Mouse (Mus musculus): ENCODE data around the gene Lamtor3. TPM values are rescaled to one million over a fixed set of nuclear protein-coding genes. Genes with fewer than 3 reads are reported as not detected.
"Not testable (repeated sequence)": the region's sequence is repeated elsewhere in the genome, so short reads cannot be mapped to it uniquely, and the experiment has no call there.

Lamtor3 gene
- total RNA-seq, 1 experiment from 2014 or later: 85.1 TPM

DNA sequence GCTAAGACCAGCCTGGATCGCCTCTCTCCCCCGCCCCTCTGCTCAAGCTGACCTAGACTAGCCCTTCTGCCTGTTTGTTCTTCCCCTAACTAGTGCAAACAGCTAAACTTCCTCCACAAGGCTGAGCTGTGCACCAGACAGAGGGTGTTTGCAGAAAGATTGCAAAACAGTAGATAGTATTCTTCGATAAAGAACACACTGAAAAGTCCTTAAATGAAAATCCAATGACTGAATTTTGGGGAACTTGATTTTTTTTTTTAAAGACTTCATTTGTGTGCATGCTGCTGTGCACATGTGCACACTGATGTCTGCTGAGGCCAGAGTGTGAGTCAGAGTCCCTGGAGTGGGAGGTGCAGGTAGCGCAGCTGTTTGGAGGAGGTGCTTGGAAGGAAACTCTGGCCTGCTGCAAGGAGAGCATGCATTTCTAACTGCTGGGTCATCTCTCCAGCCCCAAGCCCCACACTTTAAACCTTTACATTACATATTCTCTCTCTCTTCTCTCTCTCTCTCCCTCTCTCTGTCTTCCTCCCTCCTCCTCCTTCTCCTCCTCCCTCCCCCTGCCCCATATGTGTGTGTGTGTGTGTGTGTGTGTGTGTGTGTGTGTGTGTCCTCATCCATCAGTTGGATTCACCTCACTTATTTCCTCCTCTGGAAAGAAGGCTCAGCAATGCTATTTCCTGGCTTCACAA is 34.1 kb downstream of the Lamtor3 start:
- peak; percentile 57 to 64 for ATAC-seq (replicated peaks in 1 of 2; ENCODE audit: insufficient read depth in 1 of 2, low FRiP score in 2 of 2, low TSS enrichment in 1 of 2, low read depth in 1 of 2, poor library complexity in 2 of 2, severe bottlenecking in 2 of 2)

DNA sequence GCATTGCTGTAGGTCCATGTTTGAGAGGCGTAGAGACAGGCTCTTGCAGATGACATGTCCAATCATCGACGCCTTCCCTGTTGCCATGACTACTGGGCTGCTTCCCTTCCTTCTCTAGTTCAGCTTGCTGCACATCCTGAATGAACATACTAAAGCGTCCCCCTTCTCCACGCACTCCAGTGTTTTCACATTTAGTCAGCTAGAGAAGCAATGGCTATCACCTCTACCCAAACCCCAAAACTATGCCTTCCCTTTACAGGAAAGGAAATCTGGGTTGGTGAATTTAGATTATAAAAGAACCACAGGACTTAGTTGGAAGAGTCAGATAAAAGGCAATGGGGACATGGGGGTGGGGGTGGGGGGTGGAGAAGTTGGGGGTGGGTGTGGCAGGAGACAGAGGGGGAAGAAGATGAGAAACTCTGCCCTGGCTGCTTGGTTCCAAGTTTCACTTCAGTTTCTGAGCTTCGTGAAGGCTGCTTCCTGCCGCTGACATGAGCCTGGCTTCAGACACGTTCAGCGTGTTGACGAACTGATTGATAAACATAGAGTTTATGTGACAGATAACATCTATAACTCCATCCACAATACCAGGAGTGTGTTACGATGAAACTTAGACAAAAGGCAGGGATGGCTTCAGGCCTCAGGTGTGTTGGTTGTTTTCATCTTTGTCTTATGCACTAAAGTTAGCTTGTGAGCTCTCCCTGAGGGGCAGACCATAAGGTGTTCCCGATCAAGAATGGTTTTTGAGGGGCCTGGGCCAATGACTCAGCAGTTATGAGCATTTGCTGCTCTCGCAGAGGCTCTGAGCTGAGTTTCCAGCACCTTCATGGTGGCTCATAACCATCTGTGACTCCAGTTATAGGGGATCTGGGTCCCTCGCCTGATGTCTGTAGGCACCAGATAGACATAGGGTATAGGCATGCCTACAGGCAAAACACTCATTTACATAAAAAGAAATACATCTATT is 34.9 kb downstream of the Lamtor3 start:
- ATAC-seq (replicated peaks in 1 of 2; ENCODE audit: insufficient read depth in 1 of 2, low FRiP score in 2 of 2, low TSS enrichment in 1 of 2, low read depth in 1 of 2, poor library complexity in 2 of 2, severe bottlenecking in 2 of 2): peak; percentile 23 to 25; a peak in 3 of 4 replicates

DNA sequence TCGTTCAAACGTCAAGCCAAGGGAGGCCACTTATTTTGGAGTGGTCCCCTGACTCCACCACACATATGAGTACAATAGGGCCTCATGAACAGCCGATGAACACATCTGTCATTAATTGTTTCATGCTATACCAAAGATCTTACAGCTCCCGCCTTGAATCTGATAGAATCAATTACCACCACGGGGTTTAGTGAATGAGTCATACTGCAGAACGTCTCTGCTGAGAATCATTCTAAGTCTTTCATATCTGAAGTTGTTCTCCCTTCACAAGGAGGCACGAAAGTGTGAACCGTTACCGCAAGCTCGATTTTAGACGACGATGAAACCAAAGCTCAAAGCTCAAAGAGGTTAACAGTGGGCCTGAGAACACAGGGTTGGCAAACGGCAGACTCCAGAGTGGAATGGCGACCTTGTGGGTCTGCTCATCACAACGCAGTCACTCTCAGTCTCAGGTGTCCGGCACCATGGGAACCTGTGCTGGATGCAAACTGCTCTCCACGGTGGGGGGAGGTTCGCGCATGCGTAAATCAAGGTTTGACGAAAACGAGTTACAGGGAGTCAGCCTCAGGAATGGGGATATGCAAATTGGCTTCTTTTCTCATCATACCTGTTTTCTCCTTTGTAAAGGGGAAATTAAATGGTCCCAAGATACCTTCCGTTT is 36.1 kb downstream of the Lamtor3 start:
- ATAC-seq (replicated peaks in 1 of 2; ENCODE audit: insufficient read depth in 1 of 2, low FRiP score in 2 of 2, low TSS enrichment in 1 of 2, low read depth in 1 of 2, poor library complexity in 2 of 2, severe bottlenecking in 2 of 2): no peak

DNA sequence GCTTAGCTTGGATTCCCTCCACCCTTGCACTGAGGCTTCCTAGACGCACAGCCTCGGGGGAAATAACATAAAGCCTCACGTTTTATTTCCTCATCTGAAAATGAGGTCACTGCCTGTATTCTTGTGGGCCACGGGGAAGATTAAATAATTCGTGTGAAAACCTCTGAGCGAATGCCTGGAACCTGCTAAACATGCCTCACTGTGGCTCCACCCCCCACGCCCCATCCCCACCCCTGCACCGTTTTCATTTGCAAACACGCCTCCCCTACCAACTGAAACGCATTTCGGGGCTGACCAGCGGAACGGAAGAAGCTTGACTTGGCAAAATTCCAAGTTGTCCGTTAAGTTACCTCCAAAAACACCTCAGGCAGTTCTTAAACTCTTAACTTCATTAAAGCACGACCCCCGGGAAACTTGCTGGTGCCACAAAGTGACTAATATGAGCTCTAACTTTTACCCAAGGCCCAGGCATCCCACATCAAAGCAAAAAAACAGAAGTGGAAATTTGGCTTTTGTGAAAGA is 37.3 kb downstream of the Lamtor3 start:
- ATAC-seq (replicated peaks in 1 of 2; ENCODE audit: insufficient read depth in 1 of 2, low FRiP score in 2 of 2, low TSS enrichment in 1 of 2, low read depth in 1 of 2, poor library complexity in 2 of 2, severe bottlenecking in 2 of 2): peak; percentile 22 to 28; a peak in 3 of 4 replicates

DNA sequence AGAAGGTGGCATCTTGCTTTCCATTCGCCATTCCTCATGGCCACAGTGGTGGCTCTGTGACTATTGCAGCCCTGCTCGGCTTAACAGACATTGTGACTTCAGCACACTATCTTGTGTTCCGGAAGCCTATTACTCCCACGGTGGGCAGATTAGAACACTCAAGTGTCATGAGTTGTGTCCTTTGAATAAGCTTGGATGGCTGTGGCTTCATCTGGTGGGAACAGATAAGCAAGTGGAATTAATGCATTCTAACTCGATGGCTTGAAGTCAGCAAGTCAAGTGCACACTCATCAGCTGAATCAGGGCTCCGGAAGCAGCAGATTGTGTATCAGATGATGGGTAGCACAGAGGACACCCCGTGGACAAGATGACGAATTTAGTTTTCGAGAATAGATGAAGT is 39.6 kb downstream of the Lamtor3 start:
- ATAC-seq (replicated peaks in 1 of 2; ENCODE audit: insufficient read depth in 1 of 2, low FRiP score in 2 of 2, low TSS enrichment in 1 of 2, low read depth in 1 of 2, poor library complexity in 2 of 2, severe bottlenecking in 2 of 2): peak; percentile 29 to 45; a peak in 2 of 4 replicates

DNA sequence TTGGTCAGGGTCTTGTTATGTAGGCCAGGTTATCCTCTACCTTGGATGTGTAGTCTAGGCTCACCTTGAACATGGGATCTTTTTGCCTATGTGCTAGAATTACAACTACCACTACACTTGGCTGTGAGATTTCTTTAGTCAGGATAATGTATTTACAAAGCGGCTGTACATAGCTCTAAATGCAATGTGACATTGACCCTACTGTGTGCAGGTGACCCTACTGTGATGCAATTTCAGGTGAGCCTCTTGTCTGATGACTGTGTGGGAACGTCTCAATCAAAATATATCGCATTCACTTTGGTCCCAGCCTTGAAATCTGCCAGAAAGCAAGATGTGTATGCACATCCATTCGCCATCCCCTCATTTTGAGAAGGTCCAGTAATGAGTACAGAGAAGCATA is 40.0 kb downstream of the Lamtor3 start:
- ATAC-seq (replicated peaks in 1 of 2; ENCODE audit: insufficient read depth in 1 of 2, low FRiP score in 2 of 2, low TSS enrichment in 1 of 2, low read depth in 1 of 2, poor library complexity in 2 of 2, severe bottlenecking in 2 of 2): no peak

DNA sequence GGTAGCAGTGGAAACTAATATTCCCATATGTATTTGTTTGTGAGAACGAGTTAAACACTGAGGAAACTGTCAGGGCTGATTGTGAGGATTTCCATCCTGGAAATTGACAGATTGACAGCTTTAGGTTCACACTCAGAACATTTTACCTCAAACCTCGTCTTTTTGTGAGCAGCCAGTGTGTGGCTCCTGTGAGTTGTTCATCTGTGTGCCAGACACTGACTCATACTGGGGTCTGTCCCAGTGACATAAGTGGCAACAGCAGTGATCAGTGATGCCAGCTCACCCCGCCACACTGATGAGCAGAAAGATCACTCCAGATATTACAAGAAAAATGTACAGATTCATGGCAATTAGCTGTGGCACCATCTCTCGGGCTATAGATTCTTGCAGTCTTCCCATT is 41.1 kb downstream of the Lamtor3 start:
- ATAC-seq (replicated peaks in 1 of 2; ENCODE audit: insufficient read depth in 1 of 2, low FRiP score in 2 of 2, low TSS enrichment in 1 of 2, low read depth in 1 of 2, poor library complexity in 2 of 2, severe bottlenecking in 2 of 2): no peak

DNA sequence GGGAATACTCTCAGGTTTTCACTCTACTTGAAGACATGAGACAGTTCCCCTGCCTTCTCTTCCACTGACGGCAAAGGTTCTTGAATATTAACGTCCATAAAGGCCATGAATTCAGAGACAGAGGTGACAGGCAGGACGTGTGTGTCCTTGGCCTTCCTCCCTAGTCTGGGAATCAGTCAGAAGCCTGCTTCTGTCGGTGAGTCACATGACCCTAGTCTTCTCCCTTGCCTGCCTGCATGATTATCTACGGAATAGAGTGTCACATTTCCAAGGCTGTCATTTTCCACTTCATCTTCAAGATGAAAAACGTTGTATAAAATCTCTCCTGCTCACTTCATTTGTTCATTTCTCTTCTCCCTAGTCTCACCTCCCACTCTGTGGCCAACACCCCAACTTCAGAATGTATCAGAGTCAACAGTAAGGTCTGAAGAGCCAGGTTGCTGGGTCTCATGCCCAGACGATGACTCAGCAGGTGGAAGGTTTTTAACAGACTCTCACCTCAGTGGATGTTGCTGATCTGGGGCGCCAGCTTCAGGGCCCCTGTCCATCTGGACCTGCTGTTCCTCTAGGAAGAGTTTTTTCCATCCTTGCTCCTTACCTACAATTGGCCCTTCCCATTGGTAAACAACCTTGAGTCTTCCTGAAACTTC is 43.6 kb downstream of the Lamtor3 start:
- ATAC-seq (replicated peaks in 1 of 2; ENCODE audit: insufficient read depth in 1 of 2, low FRiP score in 2 of 2, low TSS enrichment in 1 of 2, low read depth in 1 of 2, poor library complexity in 2 of 2, severe bottlenecking in 2 of 2): no peak

DNA sequence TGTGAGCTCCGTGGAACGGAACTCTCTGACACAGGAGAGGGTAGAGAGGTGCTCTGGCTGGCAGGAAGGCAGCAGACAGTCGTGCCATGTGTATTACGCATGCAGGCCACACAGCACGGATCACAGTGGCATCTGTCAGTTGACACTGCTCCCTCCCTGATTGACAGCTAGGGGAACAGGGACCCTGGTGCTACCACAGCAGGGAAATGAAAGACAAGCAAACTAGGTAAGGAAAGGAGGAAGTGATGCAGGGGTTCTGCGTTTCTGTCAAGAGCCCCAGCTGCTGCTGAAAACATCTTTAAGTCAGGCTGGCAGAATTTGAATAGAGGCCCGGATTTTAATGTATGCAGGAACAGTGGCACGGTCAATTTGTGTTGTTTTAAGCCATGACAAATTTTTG is 45.2 kb downstream of the Lamtor3 start:
- peak; percentile 23 to 27 for ATAC-seq (replicated peaks in 1 of 2; ENCODE audit: insufficient read depth in 1 of 2, low FRiP score in 2 of 2, low TSS enrichment in 1 of 2, low read depth in 1 of 2, poor library complexity in 2 of 2, severe bottlenecking in 2 of 2)

DNA sequence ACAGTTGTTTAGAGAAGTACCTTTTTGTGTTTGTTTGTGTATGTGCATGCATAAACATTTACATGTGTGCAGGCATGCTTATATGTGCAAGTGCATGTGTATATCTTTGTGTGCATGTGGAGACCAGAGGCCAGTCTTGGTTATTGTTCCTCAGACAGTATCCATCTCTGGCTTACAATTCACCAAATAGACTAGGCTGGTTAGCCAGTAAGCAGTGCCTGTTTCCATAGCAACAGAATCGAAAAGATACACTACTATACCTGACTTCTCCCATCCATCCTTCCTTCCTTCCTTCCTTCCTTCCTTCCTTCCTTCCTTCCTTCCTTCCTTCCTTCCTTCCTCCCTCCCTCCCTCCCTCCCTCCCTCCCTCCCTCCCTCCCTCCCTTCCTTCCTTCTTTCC is 45.7 kb downstream of the Lamtor3 start:
- ATAC-seq (replicated peaks in 1 of 2; ENCODE audit: insufficient read depth in 1 of 2, low FRiP score in 2 of 2, low TSS enrichment in 1 of 2, low read depth in 1 of 2, poor library complexity in 2 of 2, severe bottlenecking in 2 of 2): not testable (repeated sequence)

DNA sequence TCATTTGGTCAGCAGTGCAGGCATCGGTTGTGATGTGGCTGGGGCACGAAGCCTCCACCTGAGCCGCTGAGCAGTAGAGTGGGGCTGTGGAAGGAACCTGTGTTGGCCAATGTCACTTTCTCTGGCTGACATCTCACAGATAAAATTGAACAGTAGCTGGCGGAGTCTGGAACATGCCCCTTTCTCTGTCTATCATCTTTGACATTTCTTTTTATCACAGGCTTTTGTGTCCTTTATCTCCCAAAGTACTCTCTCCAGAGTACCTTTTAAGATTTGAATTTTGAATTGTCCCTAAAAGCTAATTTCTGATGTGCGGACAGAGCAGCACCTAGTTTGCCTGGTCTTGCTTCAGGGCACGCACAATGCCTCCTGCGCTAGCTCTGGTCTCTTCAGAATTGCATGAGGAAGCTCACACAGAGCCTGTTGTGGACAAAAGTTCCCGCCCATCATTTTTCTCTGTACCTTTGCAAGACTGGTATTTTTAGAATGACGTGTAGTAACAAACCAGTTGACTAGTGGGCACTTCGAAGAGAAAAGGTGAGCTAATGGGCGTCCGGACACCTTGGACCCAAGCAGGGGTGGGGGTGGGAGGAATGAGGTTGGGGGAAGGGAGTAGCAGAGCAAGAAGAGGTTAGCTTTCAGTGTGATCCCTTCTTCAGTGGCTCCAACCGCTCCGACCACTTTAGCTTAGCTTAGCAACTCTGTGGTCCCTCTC is 50.0 kb downstream of the Lamtor3 start:
- ATAC-seq (replicated peaks in 1 of 2; ENCODE audit: insufficient read depth in 1 of 2, low FRiP score in 2 of 2, low TSS enrichment in 1 of 2, low read depth in 1 of 2, poor library complexity in 2 of 2, severe bottlenecking in 2 of 2): peak; percentile 65 to 67; a peak in 3 of 4 replicates

DNA sequence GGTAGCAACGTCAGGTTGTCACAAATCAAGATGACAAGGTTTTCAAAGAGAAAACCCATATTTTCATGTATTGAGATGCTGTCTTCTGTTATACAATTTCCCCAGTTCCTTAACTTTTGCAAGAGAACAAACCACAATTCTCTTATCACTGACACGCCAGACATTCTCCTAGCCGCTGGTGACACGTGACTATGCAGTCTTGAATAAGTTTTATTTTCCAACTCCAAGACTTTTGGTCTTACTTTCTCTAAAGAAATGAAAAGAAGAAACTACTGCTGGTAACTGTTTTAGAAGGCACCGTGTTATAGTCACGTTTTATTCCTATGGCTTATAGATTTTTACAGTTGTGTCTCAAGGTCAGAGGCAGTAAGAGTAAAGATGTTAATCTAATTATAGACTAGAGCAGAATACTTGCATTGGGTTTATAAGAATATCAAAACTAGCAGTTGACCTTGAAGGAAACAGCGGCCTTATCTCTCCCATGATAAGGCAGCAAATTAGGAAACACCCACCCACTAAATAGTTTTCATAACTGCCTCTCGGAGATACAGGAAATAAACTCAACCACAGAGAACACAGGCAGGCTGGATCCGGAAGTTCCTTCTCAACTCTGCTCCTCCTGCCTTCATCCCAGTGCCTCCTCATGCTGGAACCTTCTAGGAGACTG is 50.6 kb downstream of the Lamtor3 start:
- peak; percentile 37 to 72 for ATAC-seq (replicated peaks in 1 of 2; ENCODE audit: insufficient read depth in 1 of 2, low FRiP score in 2 of 2, low TSS enrichment in 1 of 2, low read depth in 1 of 2, poor library complexity in 2 of 2, severe bottlenecking in 2 of 2)

DNA sequence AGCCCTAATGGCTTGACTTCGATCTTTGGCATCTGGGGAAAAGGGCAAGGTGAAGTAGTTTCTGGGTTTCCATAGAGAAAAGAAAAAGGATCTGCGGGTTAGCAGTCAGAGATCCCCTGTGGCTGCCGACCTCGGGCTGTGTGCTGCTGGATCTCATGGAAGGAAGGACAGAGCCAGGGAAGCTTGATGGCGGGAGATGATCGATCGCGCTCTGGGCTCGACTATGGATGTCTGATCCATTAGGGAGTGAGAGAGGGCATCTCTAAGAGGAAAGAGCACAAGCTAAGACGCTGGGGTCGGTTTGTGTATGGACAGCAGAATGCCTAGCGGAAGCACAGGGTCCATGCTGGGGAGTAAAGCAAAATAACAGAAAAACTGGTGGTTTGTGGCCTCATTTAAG is 51.6 kb downstream of the Lamtor3 start:
- no peak for ATAC-seq (replicated peaks in 1 of 2; ENCODE audit: insufficient read depth in 1 of 2, low FRiP score in 2 of 2, low TSS enrichment in 1 of 2, low read depth in 1 of 2, poor library complexity in 2 of 2, severe bottlenecking in 2 of 2)

DNA sequence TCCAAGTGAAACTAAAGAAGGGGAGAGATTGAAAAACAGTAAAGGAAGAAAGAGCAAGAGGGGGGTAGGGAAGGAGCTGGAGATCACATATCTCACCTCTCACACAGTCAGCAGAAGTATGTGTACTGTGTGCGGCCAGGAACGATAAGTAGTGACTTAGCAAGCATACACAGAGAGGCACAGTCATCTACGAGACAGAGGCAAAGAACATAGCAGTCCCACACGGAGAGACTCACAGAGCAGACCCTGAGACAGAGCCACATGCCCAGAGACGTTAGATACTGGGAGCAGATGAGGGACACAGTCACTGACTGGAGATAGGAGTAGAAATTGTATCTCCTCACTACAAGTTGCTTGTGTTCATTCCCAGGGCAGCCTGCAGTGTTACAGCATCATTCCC is 53.9 kb downstream of the Lamtor3 start:
- no peak for ATAC-seq (replicated peaks in 1 of 2; ENCODE audit: insufficient read depth in 1 of 2, low FRiP score in 2 of 2, low TSS enrichment in 1 of 2, low read depth in 1 of 2, poor library complexity in 2 of 2, severe bottlenecking in 2 of 2)

DNA sequence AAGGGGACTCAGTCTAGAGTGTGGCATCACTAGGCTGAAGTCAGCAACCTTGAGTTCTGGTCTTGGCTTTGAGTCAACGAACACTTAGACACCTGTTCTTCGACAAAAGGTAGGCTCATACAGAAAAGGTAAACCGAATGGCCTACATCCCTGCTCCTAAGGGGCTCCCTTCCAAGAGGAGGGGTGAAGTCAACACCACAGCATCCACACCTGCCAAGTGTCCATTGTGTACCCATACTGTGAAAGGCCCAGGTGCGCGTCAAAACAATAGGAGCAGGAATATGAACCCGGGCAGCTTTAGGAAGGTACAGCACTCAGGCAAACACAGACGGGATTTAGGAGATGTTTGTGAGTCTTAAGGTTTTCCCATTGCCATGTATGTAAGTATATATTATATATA is 54.7 kb downstream of the Lamtor3 start:
- ATAC-seq (replicated peaks in 1 of 2; ENCODE audit: insufficient read depth in 1 of 2, low FRiP score in 2 of 2, low TSS enrichment in 1 of 2, low read depth in 1 of 2, poor library complexity in 2 of 2, severe bottlenecking in 2 of 2): no peak

DNA sequence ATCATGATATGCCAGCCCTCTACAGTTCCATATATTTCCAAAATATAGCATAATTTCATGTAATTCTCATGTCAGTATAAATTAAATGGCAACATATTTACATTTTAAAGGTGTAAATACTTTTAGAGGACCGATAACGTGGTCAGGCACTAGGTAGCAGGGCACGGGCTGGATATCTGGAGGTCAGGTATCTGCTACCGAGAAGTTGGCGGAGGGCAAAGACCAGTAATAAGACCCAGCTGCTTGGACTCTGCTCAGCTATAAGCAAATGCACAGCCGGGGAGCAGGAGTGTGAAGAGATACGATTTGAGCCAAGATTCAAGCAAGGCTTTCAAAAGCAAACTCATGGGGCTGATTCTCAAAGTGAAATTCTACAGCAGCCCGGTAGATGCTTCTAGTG is 56.0 kb downstream of the Lamtor3 start:
- ATAC-seq (replicated peaks in 1 of 2; ENCODE audit: insufficient read depth in 1 of 2, low FRiP score in 2 of 2, low TSS enrichment in 1 of 2, low read depth in 1 of 2, poor library complexity in 2 of 2, severe bottlenecking in 2 of 2): no peak
